Mouse (Mus musculus): ENCODE results near the gene Htr2b. TPM values are rescaled to one million over a fixed set of nuclear protein-coding genes. Genes with fewer than 3 reads are reported as not detected.

Htr2b gene
- polyA plus RNA-seq (2014; fragmentation: Nextera tagmentation; extraction: Ambion mirVana), result 0.10 TPM in 1 of 2 replicates, not detected in the other

- DNase-seq (ENCODE audit: low spot score) (no peak), ATAC-seq (replicated peaks; ENCODE audit: insufficient number of reproducible peaks, low FRiP score, low TSS enrichment, low read depth) (no peak)
- Histone ChIP-seq H3K27ac (replicated peaks; ENCODE audit: low read depth, low read length) (no peak within 1 kb of the TSS), H3K4me3 (ENCODE audit: low read depth, low read length) (no peak within 1 kb of the TSS), H3K36me3 (replicated peaks; ENCODE audit: control insufficient read depth, insufficient read depth, low read depth, low read length) (no peaks in the 10 kb centered on the region), H3K9ac (replicated peaks; ENCODE audit: low read length) (no peak within 1 kb of the TSS), H3K4me1 (ENCODE audit: control insufficient read depth, insufficient read depth, low read length) (no peaks in the 10 kb centered on the region), H3K27me3 (ENCODE audit: control insufficient read depth, insufficient read depth, low read length) (no peaks in the 10 kb centered on the region), H3K4me2 (ENCODE audit: low read depth, low read length) (no peak within 1 kb of the TSS), H3K9me3 (replicated peaks; ENCODE audit: control insufficient read depth, low read length) (no peaks in the 10 kb centered on the region)
- 79% methylated on average over 6 of the region's 6 CpGs for WGBS
Observed at GRCm38 (mm10) chr1:86111779-86112178, at the start of gene Htr2b. Gene Htr2b (minus strand): TSS chr1:86111970.

GRCm38 (mm10) chr1:86161061-86161460 lies 49.3 kb upstream of the Htr2b start:
- no peak overlapping the region for H3K4me3 ChIP-seq (ENCODE audit: low read depth, low read length)
- no peaks in the 10 kb centered on the region for H3K9me3 ChIP-seq (replicated peaks; ENCODE audit: control insufficient read depth, low read length)
- H3K36me3 ChIP-seq (replicated peaks; ENCODE audit: control insufficient read depth, insufficient read depth, low read depth, low read length), result no peaks in the 10 kb centered on the region; the same call in 1 of the 2 replicates
- H3K4me1 ChIP-seq (ENCODE audit: control insufficient read depth, insufficient read depth, low read length), result no peaks in the 10 kb centered on the region
- ATAC-seq (replicated peaks; ENCODE audit: insufficient number of reproducible peaks, low FRiP score, low TSS enrichment, low read depth), result no peak
- H3K9ac ChIP-seq (replicated peaks; ENCODE audit: low read length), result no peak overlapping the region
- no peak overlapping the region for H3K27ac ChIP-seq (replicated peaks; ENCODE audit: low read depth, low read length)
- DNase-seq (ENCODE audit: low spot score), result no peak
- H3K4me2 ChIP-seq (ENCODE audit: low read depth, low read length), result no peak overlapping the region
- no peaks in the 10 kb centered on the region for H3K27me3 ChIP-seq (ENCODE audit: control insufficient read depth, insufficient read depth, low read length)
- 92% methylated on average over 5 of the region's 5 CpGs for WGBS

- Histone ChIP-seq H3K36me3 (replicated peaks; ENCODE audit: control insufficient read depth, insufficient read depth, low read depth, low read length) (no peaks in the 10 kb centered on the region; the same call in 1 of the 2 replicates), H3K27me3 (ENCODE audit: control insufficient read depth, insufficient read depth, low read length) (no peaks in the 10 kb centered on the region), H3K4me1 (ENCODE audit: control insufficient read depth, insufficient read depth, low read length) (peaks cover 2% of the 10 kb centered on the region; the same call in 1 of the 2 replicates), H3K9ac (replicated peaks; ENCODE audit: low read length) (no peak overlapping the region), H3K4me2 (ENCODE audit: low read depth, low read length) (no peak overlapping the region), H3K27ac (replicated peaks; ENCODE audit: low read depth, low read length) (no peak overlapping the region), H3K9me3 (replicated peaks; ENCODE audit: control insufficient read depth, low read length) (no peaks in the 10 kb centered on the region), H3K4me3 (ENCODE audit: low read depth, low read length) (no peak overlapping the region)
- 93% methylated on average over 5 of the region's 5 CpGs for WGBS
- ATAC-seq (replicated peaks; ENCODE audit: insufficient number of reproducible peaks, low FRiP score, low TSS enrichment, low read depth), result no peak
- no peak for DNase-seq (ENCODE audit: low spot score)
Observed at GRCm38 (mm10) chr1:86160479-86160878, 48.7 kb upstream of the Htr2b start.

GRCm38 (mm10) chr1:86160059-86160458 lies 48.3 kb upstream of the Htr2b start:
- no peaks in the 10 kb centered on the region; the same call in 1 of the 2 replicates for H3K36me3 ChIP-seq (replicated peaks; ENCODE audit: control insufficient read depth, insufficient read depth, low read depth, low read length)
- WGBS, result 94% methylated on average over 6 of the region's 6 CpGs

GRCm38 (mm10) chr1:86156595-86156994 lies 44.8 kb upstream of the Htr2b start:
- Histone ChIP-seq H3K4me1 (ENCODE audit: control insufficient read depth, insufficient read depth, low read length) (peaks cover 4% of the 10 kb centered on the region; the same call in 1 of the 2 replicates), H3K9ac (replicated peaks; ENCODE audit: low read length) (no peak overlapping the region), H3K4me2 (ENCODE audit: low read depth, low read length) (no peak overlapping the region), H3K27ac (replicated peaks; ENCODE audit: low read depth, low read length) (no peak overlapping the region), H3K9me3 (replicated peaks; ENCODE audit: control insufficient read depth, low read length) (no peaks in the 10 kb centered on the region), H3K4me3 (ENCODE audit: low read depth, low read length) (no peak overlapping the region), H3K36me3 (replicated peaks; ENCODE audit: control insufficient read depth, insufficient read depth, low read depth, low read length) (no peaks in the 10 kb centered on the region), H3K27me3 (ENCODE audit: control insufficient read depth, insufficient read depth, low read length) (no peaks in the 10 kb centered on the region)
- WGBS, result 88% methylated on average over 6 of the region's 6 CpGs
- DNase-seq (ENCODE audit: low spot score) (no peak), ATAC-seq (replicated peaks; ENCODE audit: insufficient number of reproducible peaks, low FRiP score, low TSS enrichment, low read depth) (no peak)

More at GRCm38 (mm10) chr1:86160059-86160458, 48.3 kb upstream of the Htr2b start:
- no peaks in the 10 kb centered on the region for H3K27me3 ChIP-seq (ENCODE audit: control insufficient read depth, insufficient read depth, low read length)
- DNase-seq (ENCODE audit: low spot score) (no peak), ATAC-seq (replicated peaks; ENCODE audit: insufficient number of reproducible peaks, low FRiP score, low TSS enrichment, low read depth) (no peak)
- H3K4me2 ChIP-seq (ENCODE audit: low read depth, low read length), result no peak overlapping the region
- no peak overlapping the region for H3K27ac ChIP-seq (replicated peaks; ENCODE audit: low read depth, low read length)
- H3K9ac ChIP-seq (replicated peaks; ENCODE audit: low read length), result no peak overlapping the region
- peaks cover 4% of the 10 kb centered on the region; the same call in 1 of the 2 replicates for H3K4me1 ChIP-seq (ENCODE audit: control insufficient read depth, insufficient read depth, low read length)
- H3K4me3 ChIP-seq (ENCODE audit: low read depth, low read length), result no peak overlapping the region
- no peaks in the 10 kb centered on the region for H3K9me3 ChIP-seq (replicated peaks; ENCODE audit: control insufficient read depth, low read length)

- H3K9ac ChIP-seq (replicated peaks; ENCODE audit: low read length), result no peak overlapping the region
- H3K36me3 ChIP-seq (replicated peaks; ENCODE audit: control insufficient read depth, insufficient read depth, low read depth, low read length), result no peaks in the 10 kb centered on the region
- no peak for ATAC-seq (replicated peaks; ENCODE audit: insufficient number of reproducible peaks, low FRiP score, low TSS enrichment, low read depth)
- H3K4me2 ChIP-seq (ENCODE audit: low read depth, low read length), result no peak overlapping the region
- no peaks in the 10 kb centered on the region for H3K9me3 ChIP-seq (replicated peaks; ENCODE audit: control insufficient read depth, low read length)
- H3K4me1 ChIP-seq (ENCODE audit: control insufficient read depth, insufficient read depth, low read length), result peaks cover 4% of the 10 kb centered on the region; the same call in 1 of the 2 replicates
- DNase-seq (ENCODE audit: low spot score), result no peak
- no peaks in the 10 kb centered on the region for H3K27me3 ChIP-seq (ENCODE audit: control insufficient read depth, insufficient read depth, low read length)
- no peak overlapping the region for H3K4me3 ChIP-seq (ENCODE audit: low read depth, low read length)
- 79% methylated on average over 3 of the region's 3 CpGs for WGBS
- no peak overlapping the region for H3K27ac ChIP-seq (replicated peaks; ENCODE audit: low read depth, low read length)
Observed at GRCm38 (mm10) chr1:86156075-86156474, 44.3 kb upstream of the Htr2b start.

- Histone ChIP-seq H3K4me1 (ENCODE audit: control insufficient read depth, insufficient read depth, low read length) (peaks cover 4% of the 10 kb centered on the region; the same call in 1 of the 2 replicates), H3K4me2 (ENCODE audit: low read depth, low read length) (peak overlapping the region; percentile 68), H3K4me3 (ENCODE audit: low read depth, low read length) (peak overlapping the region; percentile 82), H3K36me3 (replicated peaks; ENCODE audit: control insufficient read depth, insufficient read depth, low read depth, low read length) (no peaks in the 10 kb centered on the region), H3K27me3 (ENCODE audit: control insufficient read depth, insufficient read depth, low read length) (no peaks in the 10 kb centered on the region), H3K9ac (replicated peaks; ENCODE audit: low read length) (peak overlapping the region; percentile 67), H3K27ac (replicated peaks; ENCODE audit: low read depth, low read length) (0 out of 2 replicates have a peak overlapping the region, but pooled peaks have one; percentile 22), H3K9me3 (replicated peaks; ENCODE audit: control insufficient read depth, low read length) (no peaks in the 10 kb centered on the region)
- DNase-seq (ENCODE audit: low spot score) (no peak), ATAC-seq (replicated peaks; ENCODE audit: insufficient number of reproducible peaks, low FRiP score, low TSS enrichment, low read depth) (no peak)
- WGBS, result 0% methylated on average over 18 of the region's 18 CpGs
Observed at GRCm38 (mm10) chr1:86154824-86155164, 43.0 kb upstream of the Htr2b start.

- Histone ChIP-seq H3K36me3 (replicated peaks; ENCODE audit: control insufficient read depth, insufficient read depth, low read depth, low read length) (no peaks in the 10 kb centered on the region), H3K9me3 (replicated peaks; ENCODE audit: control insufficient read depth, low read length) (no peaks in the 10 kb centered on the region), H3K4me1 (ENCODE audit: control insufficient read depth, insufficient read depth, low read length) (peaks cover 4% of the 10 kb centered on the region; the same call in 1 of the 2 replicates), H3K4me3 (ENCODE audit: low read depth, low read length) (peak within 1 kb of the TSS; percentile 82), H3K9ac (replicated peaks; ENCODE audit: low read length) (peak within 1 kb of the TSS; percentile 79), H3K27me3 (ENCODE audit: control insufficient read depth, insufficient read depth, low read length) (no peaks in the 10 kb centered on the region), H3K4me2 (ENCODE audit: low read depth, low read length) (peak within 1 kb of the TSS; percentile 68), H3K27ac (replicated peaks; ENCODE audit: low read depth, low read length) (0 out of 2 replicates have a peak within 1 kb of the TSS, but pooled peaks have one; percentile 22)
- peak; percentile 99 for ATAC-seq (replicated peaks; ENCODE audit: insufficient number of reproducible peaks, low FRiP score, low TSS enrichment, low read depth)
- DNase-seq (ENCODE audit: low spot score), result peak; percentile 97
- WGBS, result 3% methylated on average over 40 of the region's 40 CpGs
Observed at GRCm38 (mm10) chr1:86154133-86154823, 42.5 kb upstream of the Htr2b start, which contains the start of gene Armc9. Gene Armc9 (plus strand): TSS chr1:86154780.

All from embryonic facial prominence, embryonic 11.5 days (tissue).